Mouse (Mus musculus): ENCODE results near the gene Tmem41a. TPM values are rescaled to one million over a fixed set of nuclear protein-coding genes. Genes with fewer than 3 reads are reported as not detected.

Tmem41a gene
- total and polyA plus RNA-seq, 3 experiments: 43.5 to 87.1 (median 62.0) TPM

DNA sequence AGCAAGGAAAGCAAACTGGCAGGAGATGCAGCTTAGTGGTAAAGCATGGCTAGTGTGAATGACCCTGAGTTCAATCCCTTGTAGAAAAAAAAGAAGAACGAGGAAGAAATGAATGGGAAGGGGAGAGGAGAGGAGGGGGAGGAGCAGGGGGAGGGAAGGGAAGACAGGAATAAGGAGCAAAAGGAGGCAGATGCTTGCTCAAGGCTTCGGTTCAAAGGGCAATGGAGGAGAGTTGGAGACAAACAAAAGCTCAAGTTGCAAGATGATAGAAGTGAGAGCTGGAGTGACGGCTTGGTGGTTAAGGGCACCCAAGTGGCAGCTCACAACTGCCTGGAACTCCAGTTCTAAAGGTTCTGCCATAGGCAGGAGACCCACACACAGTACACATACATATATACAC lies 38.8 kb upstream of the Tmem41a start:
- Histone ChIP-seq H3K79me2 (replicated peaks; ENCODE audit: control insufficient read depth, extremely low read depth, insufficient read depth, poor library complexity, severe bottlenecking) (no peaks in the 10 kb centered on the region), H3K9me3 (replicated peaks; ENCODE audit: low read length) (no peaks in the 10 kb centered on the region), H3K4me3 (replicated peaks in 1 of 3; ENCODE audit: low read depth in 2 of 3, low read length in 2 of 3, poor library complexity in 1 of 3) (no peak overlapping the region), H3K9ac (ENCODE audit: insufficient read depth, low read depth) (no peak overlapping the region), H3K4me2 (ENCODE audit: insufficient read depth, low read depth, poor library complexity, severe bottlenecking) (no peak overlapping the region), H3K27me3 (replicated peaks) (no peaks in the 10 kb centered on the region), H3K27ac (ENCODE audit: insufficient read depth, low read depth) (no peak overlapping the region), H3K4me1 (ENCODE audit: control insufficient read depth in 1 of 2, insufficient read depth in 2 of 2) (peaks cover 3 to 15% of the 10 kb centered on the region in 2 experiments; a peak in 3 of 4 replicates), H3K36me3 (replicated peaks in 1 of 2; ENCODE audit: control insufficient read depth in 1 of 2, insufficient read depth in 1 of 2, low read length in 1 of 2) (no peaks in the 10 kb centered on the region)
- in situ Hi-C loops (cut with MboI; ENCODE audit: low pct_ligation_motif_present, low pct_unique_long_range_greater_than_20kb, low sequenced_read_pairs): no loop called here
- TF ChIP-seq BHLHE40 (IDR thresholded peaks at IDR 0.05; ENCODE audit: low read depth, low read length): no peak
- no peak for TF ChIP-seq POLR2A (IDR thresholded peaks at IDR 0.05; ENCODE audit: low read depth, low read length)
- no peak for TF ChIP-seq UBTF (IDR thresholded peaks at IDR 0.05; ENCODE audit: low read depth, low read length)
- TF ChIP-seq PAX5 (IDR thresholded peaks at IDR 0.05; ENCODE audit: low read length): no peak
- no peak for TF ChIP-seq IRF4 (IDR thresholded peaks at IDR 0.05; ENCODE audit: low read depth, low read length)
- TF ChIP-seq RAD21 (IDR thresholded peaks at IDR 0.05; ENCODE audit: low read depth, low read length): no peak
- no peak for TF ChIP-seq ETS1 (conservative IDR thresholded peaks at IDR 0.05; ENCODE audit: low read depth, low read length)
- no peak for TF ChIP-seq RCOR1 (conservative IDR thresholded peaks at IDR 0.05; ENCODE audit: low read depth, low read length)
- no peak for TF ChIP-seq HCFC1 (IDR thresholded peaks at IDR 0.05; ENCODE audit: low read depth, low read length)
- TF ChIP-seq MAZ (IDR thresholded peaks at IDR 0.05; ENCODE audit: low read depth, low read length): no peak
- no peak for TF ChIP-seq CHD2 (IDR thresholded peaks at IDR 0.05; ENCODE audit: low read length)
- no peak for TF ChIP-seq MYC (IDR thresholded peaks at IDR 0.05; ENCODE audit: low read depth, low read length)
- TF ChIP-seq USF2 (conservative IDR thresholded peaks at IDR 0.05; ENCODE audit: low read depth, low read length): no peak
- no peak for TF ChIP-seq ZNF384 (IDR thresholded peaks at IDR 0.05; ENCODE audit: low read depth, low read length)
- TF ChIP-seq MXI1 (IDR thresholded peaks at IDR 0.05; ENCODE audit: low read depth, low read length): no peak
- no peak for TF ChIP-seq SIN3A (IDR thresholded peaks at IDR 0.05; ENCODE audit: low read length)
- TF ChIP-seq GABPA (IDR thresholded peaks at IDR 0.05; ENCODE audit: insufficient replicate concordance, low read depth, low read length): no peak
- no peak for TF ChIP-seq MEF2A (IDR thresholded peaks at IDR 0.05; ENCODE audit: borderline replicate concordance, low read depth, low read length)
- TF ChIP-seq POLR2AphosphoS2 (IDR thresholded peaks at IDR 0.05; ENCODE audit: low read depth, low read length): no peak
- no peak for TF ChIP-seq JUND (conservative IDR thresholded peaks at IDR 0.05; ENCODE audit: low read depth, low read length)
- dilution Hi-C loops (cut with MboI; ENCODE audit: extremely low pct_ligation_motif_present, extremely low pct_unique_long_range_greater_than_20kb, low sequenced_read_pairs): no loop called here
- DNase-seq (ENCODE audit: extremely low read depth): no peak

DNA sequence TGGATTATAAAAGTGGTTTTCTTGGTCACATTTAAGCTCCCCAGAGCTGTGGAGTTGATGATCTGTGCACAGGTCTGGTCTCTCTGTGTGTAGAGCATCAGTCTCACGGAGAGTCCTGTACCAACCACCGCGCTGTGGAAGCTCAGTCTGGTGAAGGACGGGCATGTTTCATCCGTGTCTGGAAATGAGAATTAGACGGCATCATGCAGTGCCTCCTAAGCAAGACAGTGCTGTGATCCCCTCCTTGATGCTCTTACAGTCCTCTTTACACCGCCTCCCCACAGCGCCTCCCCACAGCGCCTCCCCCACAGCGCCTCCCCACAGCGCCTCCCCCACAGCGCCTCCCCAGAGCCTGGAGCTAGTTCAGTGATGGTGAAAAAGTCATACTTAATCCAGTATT lies 36.7 kb upstream of the Tmem41a start:
- no peak for TF ChIP-seq E2F4 (IDR thresholded peaks at IDR 0.05; ENCODE audit: insufficient replicate concordance, low read depth, low read length)
- TF ChIP-seq MEF2A (IDR thresholded peaks at IDR 0.05; ENCODE audit: borderline replicate concordance, low read depth, low read length): no peak
- TF ChIP-seq MAX (IDR thresholded peaks at IDR 0.05; ENCODE audit: low read length): no peak
- no peak for TF ChIP-seq NELFE (IDR thresholded peaks at IDR 0.05; ENCODE audit: low read depth, low read length)
- no peak for TF ChIP-seq MAZ (IDR thresholded peaks at IDR 0.05; ENCODE audit: low read depth, low read length)
- no peak for TF ChIP-seq UBTF (IDR thresholded peaks at IDR 0.05; ENCODE audit: low read depth, low read length)
- TF ChIP-seq RCOR1 (conservative IDR thresholded peaks at IDR 0.05; ENCODE audit: low read depth, low read length): no peak
- no peak for TF ChIP-seq BHLHE40 (IDR thresholded peaks at IDR 0.05; ENCODE audit: low read depth, low read length)
- no peak for TF ChIP-seq TCF12 (IDR thresholded peaks at IDR 0.05; ENCODE audit: low read depth, low read length)
- TF ChIP-seq ELF1 (IDR thresholded peaks at IDR 0.05; ENCODE audit: low read depth, low read length): no peak
- no peak for TF ChIP-seq ZC3H11A (IDR thresholded peaks at IDR 0.05; ENCODE audit: low read depth, low read length)
- no peak for TF ChIP-seq CHD1 (IDR thresholded peaks at IDR 0.05; ENCODE audit: low read depth, low read length)
- no peak for TF ChIP-seq USF2 (conservative IDR thresholded peaks at IDR 0.05; ENCODE audit: low read depth, low read length)
- no peak for TF ChIP-seq USF1 (IDR thresholded peaks at IDR 0.05; ENCODE audit: low read depth, low read length)
- no peak for TF ChIP-seq ZKSCAN1 (IDR thresholded peaks at IDR 0.05; ENCODE audit: borderline replicate concordance, low read depth, low read length)
- no peak for TF ChIP-seq HCFC1 (IDR thresholded peaks at IDR 0.05; ENCODE audit: low read depth, low read length)
- TF ChIP-seq ETS1 (conservative IDR thresholded peaks at IDR 0.05; ENCODE audit: low read depth, low read length): no peak
- no peak for TF ChIP-seq NRF1 (IDR thresholded peaks at IDR 0.05; ENCODE audit: low read depth, low read length)
- no peak for TF ChIP-seq PAX5 (IDR thresholded peaks at IDR 0.05; ENCODE audit: low read length)
- TF ChIP-seq GABPA (IDR thresholded peaks at IDR 0.05; ENCODE audit: insufficient replicate concordance, low read depth, low read length): no peak
- H3K9ac ChIP-seq (ENCODE audit: insufficient read depth, low read depth): no peak overlapping the region
- no peaks in the 10 kb centered on the region for H3K79me2 ChIP-seq (replicated peaks; ENCODE audit: control insufficient read depth, extremely low read depth, insufficient read depth, poor library complexity, severe bottlenecking)
- in situ Hi-C loops (cut with MboI; ENCODE audit: low pct_ligation_motif_present, low pct_unique_long_range_greater_than_20kb, low sequenced_read_pairs): no loop called here
- no peak overlapping the region for H3K4me3 ChIP-seq (replicated peaks in 1 of 3; ENCODE audit: low read depth in 2 of 3, low read length in 2 of 3, poor library complexity in 1 of 3)
- H3K4me2 ChIP-seq (ENCODE audit: insufficient read depth, low read depth, poor library complexity, severe bottlenecking): no peak overlapping the region
- no peak overlapping the region for H3K27ac ChIP-seq (ENCODE audit: insufficient read depth, low read depth)
- dilution Hi-C loops (cut with MboI; ENCODE audit: extremely low pct_ligation_motif_present, extremely low pct_unique_long_range_greater_than_20kb, low sequenced_read_pairs): no loop called here
- no peaks in the 10 kb centered on the region for H3K9me3 ChIP-seq (replicated peaks; ENCODE audit: low read length)
- no peak for DNase-seq (ENCODE audit: extremely low read depth)
- H3K27me3 ChIP-seq (replicated peaks): no peaks in the 10 kb centered on the region
- no peaks in the 10 kb centered on the region for H3K36me3 ChIP-seq (replicated peaks in 1 of 2; ENCODE audit: control insufficient read depth in 1 of 2, insufficient read depth in 1 of 2, low read length in 1 of 2)
- H3K4me1 ChIP-seq (ENCODE audit: control insufficient read depth in 1 of 2, insufficient read depth in 2 of 2): peaks cover 3 to 15% of the 10 kb centered on the region in 2 experiments; a peak in 3 of 4 replicates
